Mouse (Mus musculus) cerebellum, adult (tissue): ENCODE measurements around the gene Zfp786.
A peak's percentile ranks its signal among the peaks of the same experiment; 100 is the strongest.

Source experiments
- ATAC-seq: cut with Nextera tagmentation; 2 replicates; pipeline ENCODE4 v1.9.2; 2017; ENCODE audit warnings: mild to moderate bottlenecking, moderate library complexity, mixed read lengths; ENCODE audit not compliant: insufficient number of reproducible peaks, low FRiP score, low TSS enrichment

Gene Zfp786

GRCm38 (mm10) chr6:47821776-47822175, 8.9 kb downstream of the Zfp786 start:
- ATAC-seq = no peak

GRCm38 (mm10) chr6:47821236-47821635, 9.4 kb downstream of the Zfp786 start:
- ATAC-seq = no peak

GRCm38 (mm10) chr6:47819626-47820325, 10.9 kb downstream of the Zfp786 start:
- no peak for ATAC-seq

GRCm38 (mm10) chr6:47818721-47819120, 11.9 kb downstream of the Zfp786 start:
- no peak for ATAC-seq

GRCm38 (mm10) chr6:47816151-47816550, 14.5 kb downstream of the Zfp786 start:
- no peak for ATAC-seq

GRCm38 (mm10) chr6:47813257-47813878, 17.3 kb downstream of the Zfp786 start, which contains the start of gene Pdia4:
TSS of gene Pdia4 (minus strand) at chr6:47813430.
- peak; percentile 99 for ATAC-seq

GRCm38 (mm10) chr6:47812271-47812915, 18.3 kb downstream of the Zfp786 start:
- no peak for ATAC-seq

- no peak for ATAC-seq
Measured at GRCm38 (mm10) chr6:47811324-47811723, 19.3 kb downstream of the Zfp786 start.

- no peak for ATAC-seq
Measured at GRCm38 (mm10) chr6:47810181-47810580, 20.5 kb downstream of the Zfp786 start.

- no peak for ATAC-seq
Measured at GRCm38 (mm10) chr6:47809053-47809452, 21.6 kb downstream of the Zfp786 start.

- ATAC-seq = no peak
Measured at GRCm38 (mm10) chr6:47808545-47808944, 22.1 kb downstream of the Zfp786 start.

- ATAC-seq = no peak
Measured at GRCm38 (mm10) chr6:47807419-47807818, 23.2 kb downstream of the Zfp786 start.

GRCm38 (mm10) chr6:47805520-47805919, 25.1 kb downstream of the Zfp786 start:
- ATAC-seq = no peak

- ATAC-seq = no peak
Measured at GRCm38 (mm10) chr6:47799079-47799478, 31.6 kb downstream of the Zfp786 start.

GRCm38 (mm10) chr6:47794106-47794830, 36.4 kb downstream of the Zfp786 start:
- no peak for ATAC-seq

- ATAC-seq = no peak
Measured at GRCm38 (mm10) chr6:47793284-47793683, 37.4 kb downstream of the Zfp786 start.

- ATAC-seq = no peak
Measured at GRCm38 (mm10) chr6:47792533-47792932, 38.1 kb downstream of the Zfp786 start.

GRCm38 (mm10) chr6:47790745-47791144, 39.9 kb downstream of the Zfp786 start:
- no peak for ATAC-seq

GRCm38 (mm10) chr6:47788821-47789220, 41.8 kb downstream of the Zfp786 start:
- ATAC-seq = no peak

- peak; percentile 87 for ATAC-seq
Measured at GRCm38 (mm10) chr6:47787941-47788736, 42.5 kb downstream of the Zfp786 start.
